Mouse (Mus musculus) monocyte, adult 2 months (primary cell): ENCODE results near the gene Acrbp.
A peak's percentile ranks its signal among the peaks of the same experiment; 100 is the strongest.
"Not testable (repeated sequence)": the region's sequence is repeated elsewhere in the genome, so short reads cannot be mapped to it uniquely, and the experiment has no call there.

Experiments used
- DNase-seq, 2 experiments: peaks; one replicate each; pipeline ENCODE4 v3.0.0; 2022; ENCODE audit warnings: low spot score in 2 of 2, low read depth in 1 of 2

Acrbp gene

GRCm38 (mm10) chr6:125049678-125050077 lies at the start of gene Acrbp:
Gene Acrbp, plus strand, starts transcription at chr6:125049689.
- DNase-seq: no peak

GRCm38 (mm10) chr6:125003706-125004105 lies 45.8 kb upstream of the Acrbp start:
- no peak for DNase-seq

- DNase-seq: no peak
These were observed 44.4 kb upstream of the Acrbp start for GRCm38 (mm10) chr6:125005086-125005485.

GRCm38 (mm10) chr6:125008060-125008459 lies 41.4 kb upstream of the Acrbp start:
- no peak for DNase-seq

GRCm38 (mm10) chr6:125008586-125009128 lies 40.8 kb upstream of the Acrbp start:
- DNase-seq: peak; percentile 94 to 96

- DNase-seq: no peak
These were observed 40.5 kb upstream of the Acrbp start, which contains the start of gene Zfp384 for GRCm38 (mm10) chr6:125009129-125009180. Gene Zfp384, plus strand, starts transcription at chr6:125009145.

- peak in 1 of 2 experiments; percentile 52 for DNase-seq
These were observed 40.1 kb upstream of the Acrbp start for GRCm38 (mm10) chr6:125009181-125010073.

GRCm38 (mm10) chr6:125017682-125018081 lies 31.8 kb upstream of the Acrbp start:
- DNase-seq: no peak

- DNase-seq: peak in 1 of 2 experiments; percentile 43
These were observed 19.0 kb upstream of the Acrbp start for GRCm38 (mm10) chr6:125030532-125030931.

GRCm38 (mm10) chr6:125031604-125032003 lies 17.9 kb upstream of the Acrbp start:
- no peak for DNase-seq

GRCm38 (mm10) chr6:125038666-125039065 lies 10.8 kb upstream of the Acrbp start:
- no peak for DNase-seq

GRCm38 (mm10) chr6:125039131-125039530 lies 10.4 kb upstream of the Acrbp start:
- no peak for DNase-seq

GRCm38 (mm10) chr6:125039533-125040153 lies 9.8 kb upstream of the Acrbp start, which contains the start of gene Ing4:
Gene Ing4, plus strand, starts transcription at chr6:125039760.
- DNase-seq: peak; percentile 69 to 70

- no peak for DNase-seq
These were observed 9.3 kb upstream of the Acrbp start for GRCm38 (mm10) chr6:125040221-125040620.

GRCm38 (mm10) chr6:125041047-125041446 lies 8.4 kb upstream of the Acrbp start:
- DNase-seq: peak; percentile 20 to 34

GRCm38 (mm10) chr6:125042081-125042480 lies 7.4 kb upstream of the Acrbp start:
- DNase-seq: no peak

GRCm38 (mm10) chr6:125046691-125047090 lies 2.8 kb upstream of the Acrbp start:
- peak in 1 of 2 experiments; percentile 66 for DNase-seq

- DNase-seq: no peak
These were observed 1.7 kb downstream of the Acrbp start for GRCm38 (mm10) chr6:125051237-125051636.

- DNase-seq: no peak
These were observed 12.0 kb downstream of the Acrbp start for GRCm38 (mm10) chr6:125061493-125061892.

GRCm38 (mm10) chr6:125062511-125062910 lies 13.0 kb downstream of the Acrbp start:
- DNase-seq: no peak

- DNase-seq: no peak
These were observed 14.4 kb downstream of the Acrbp start for GRCm38 (mm10) chr6:125063906-125064305.

GRCm38 (mm10) chr6:125065223-125065622 lies 15.7 kb downstream of the Acrbp start:
- DNase-seq: not testable (repeated sequence)
